Mouse (Mus musculus) E14TG2a.4 (cell line): Measurements from ENCODE around the gene Adamtsl1.

ENCODE experiments used
- CTCF ChIP-seq: conservative IDR thresholded peaks from 2 replicates; pipeline ENCODE4 v1.5.1; 2014; ENCODE audit warnings: low read length
- NANOG ChIP-seq: IDR thresholded peaks from 2 replicates; pipeline ENCODE4 v1.6.1; 2014; ENCODE audit warnings: borderline replicate concordance, low read length, mixed read lengths
- POU5F1 ChIP-seq: IDR thresholded peaks from 2 replicates; pipeline ENCODE4 v1.6.1; 2014; ENCODE audit warnings: low read length, borderline replicate concordance

GRCm38 (mm10) chr4:85853401-85853800, 339.4 kb downstream of the Adamtsl1 start:
- TF ChIP-seq CTCF (no peak), POU5F1 (no peak), NANOG (no peak)
